Mouse (Mus musculus): ENCODE measurements around the gene L3mbtl1. TPM values are rescaled to one million over a fixed set of nuclear protein-coding genes. Genes with fewer than 3 reads are reported as not detected.

The L3mbtl1 gene
- polyA plus RNA-seq, 1 experiment from 2014 or later = 0.09 TPM

GRCm38 (mm10) chr2:162932706-162933105 is 10.6 kb upstream of the L3mbtl1 start:
- Histone ChIP-seq H3K9ac (ENCODE audit: low read length) (peak overlapping the region; percentile 100), H3K27me3 (ENCODE audit: control insufficient read depth, insufficient read depth, low read depth, low read length) (no peaks in the 10 kb centered on the region; the same call in 1 of the 2 replicates), H3K9me3 (ENCODE audit: control insufficient read depth, low read length) (no peaks in the 10 kb centered on the region), H3K36me3 (ENCODE audit: control insufficient read depth, insufficient read depth, low read length) (peaks cover 29% of the 10 kb centered on the region), H3K4me1 (replicated peaks; ENCODE audit: control insufficient read depth, insufficient read depth, low read length) (peaks cover 16% of the 10 kb centered on the region), H3K4me3 (ENCODE audit: low read length) (peak overlapping the region; percentile 98), H3K27ac (ENCODE audit: low read length) (no peak overlapping the region), H3K4me2 (ENCODE audit: low read depth, low read length) (peak overlapping the region; percentile 63)
- ATAC-seq (ENCODE audit: low read depth) = no peak
- 41% methylated on average over 4 of the region's 4 CpGs for WGBS

- H3K9ac ChIP-seq (ENCODE audit: low read length) = no peak overlapping the region
- H3K36me3 ChIP-seq (ENCODE audit: control insufficient read depth, insufficient read depth, low read length) = peaks cover 43% of the 10 kb centered on the region
- no peak overlapping the region for H3K4me3 ChIP-seq (ENCODE audit: low read length)
- no peak overlapping the region for H3K4me2 ChIP-seq (ENCODE audit: low read depth, low read length)
- ATAC-seq (ENCODE audit: low read depth) = no peak
- H3K9me3 ChIP-seq (ENCODE audit: control insufficient read depth, low read length) = no peaks in the 10 kb centered on the region
- H3K4me1 ChIP-seq (replicated peaks; ENCODE audit: control insufficient read depth, insufficient read depth, low read length) = peaks cover 16% of the 10 kb centered on the region
- H3K27me3 ChIP-seq (ENCODE audit: control insufficient read depth, insufficient read depth, low read depth, low read length) = no peaks in the 10 kb centered on the region; the same call in 1 of the 2 replicates
- H3K27ac ChIP-seq (ENCODE audit: low read length) = no peak overlapping the region
- WGBS = 90% methylated on average over 19 of the region's 19 CpGs
Measured at GRCm38 (mm10) chr2:162934421-162934820, 8.9 kb upstream of the L3mbtl1 start.

GRCm38 (mm10) chr2:162935700-162936099 is 7.6 kb upstream of the L3mbtl1 start:
- H3K4me1 ChIP-seq (replicated peaks; ENCODE audit: control insufficient read depth, insufficient read depth, low read length) = peaks cover 10% of the 10 kb centered on the region
- no peak overlapping the region for H3K4me3 ChIP-seq (ENCODE audit: low read length)
- no peaks in the 10 kb centered on the region for H3K27me3 ChIP-seq (ENCODE audit: control insufficient read depth, insufficient read depth, low read depth, low read length)
- 93% methylated on average over 3 of the region's 3 CpGs for WGBS
- H3K27ac ChIP-seq (ENCODE audit: low read length) = no peak overlapping the region
- H3K4me2 ChIP-seq (ENCODE audit: low read depth, low read length) = no peak overlapping the region
- H3K36me3 ChIP-seq (ENCODE audit: control insufficient read depth, insufficient read depth, low read length) = peaks cover 48% of the 10 kb centered on the region
- no peaks in the 10 kb centered on the region for H3K9me3 ChIP-seq (ENCODE audit: control insufficient read depth, low read length)
- no peak for ATAC-seq (ENCODE audit: low read depth)
- H3K9ac ChIP-seq (ENCODE audit: low read length) = no peak overlapping the region

- Histone ChIP-seq H3K27me3 (ENCODE audit: control insufficient read depth, insufficient read depth, low read depth, low read length) (peaks cover 9% of the 10 kb centered on the region), H3K9ac (ENCODE audit: low read length) (no peak overlapping the region), H3K4me2 (ENCODE audit: low read depth, low read length) (no peak overlapping the region), H3K4me1 (replicated peaks; ENCODE audit: control insufficient read depth, insufficient read depth, low read length) (peaks cover 5% of the 10 kb centered on the region; the same call in 1 of the 2 replicates), H3K27ac (ENCODE audit: low read length) (no peak overlapping the region), H3K9me3 (ENCODE audit: control insufficient read depth, low read length) (no peaks in the 10 kb centered on the region), H3K4me3 (ENCODE audit: low read length) (no peak overlapping the region), H3K36me3 (ENCODE audit: control insufficient read depth, insufficient read depth, low read length) (peaks cover 35% of the 10 kb centered on the region)
- no peak for ATAC-seq (ENCODE audit: low read depth)
- 69% methylated on average over 1 of the region's 1 CpGs for WGBS
Measured at GRCm38 (mm10) chr2:162939562-162939961, 3.7 kb upstream of the L3mbtl1 start.

GRCm38 (mm10) chr2:162943931-162944330 is 659 bp downstream of the L3mbtl1 start:
- H3K36me3 ChIP-seq (ENCODE audit: control insufficient read depth, insufficient read depth, low read length) = peaks cover 10% of the 10 kb centered on the region
- no peak for ATAC-seq (ENCODE audit: low read depth)
- H3K9me3 ChIP-seq (ENCODE audit: control insufficient read depth, low read length) = no peaks in the 10 kb centered on the region
- peaks cover 5% of the 10 kb centered on the region; the same call in 1 of the 2 replicates for H3K4me1 ChIP-seq (replicated peaks; ENCODE audit: control insufficient read depth, insufficient read depth, low read length)
- H3K4me3 ChIP-seq (ENCODE audit: low read length) = peak overlapping the region; percentile 58; the same call in 1 of the 2 replicates
- WGBS = 6% methylated on average over 11 of the region's 11 CpGs
- peak overlapping the region; percentile 99 for H3K4me2 ChIP-seq (ENCODE audit: low read depth, low read length)
- no peak overlapping the region for H3K27ac ChIP-seq (ENCODE audit: low read length)
- no peak overlapping the region for H3K9ac ChIP-seq (ENCODE audit: low read length)
- peaks cover 9% of the 10 kb centered on the region for H3K27me3 ChIP-seq (ENCODE audit: control insufficient read depth, insufficient read depth, low read depth, low read length)

GRCm38 (mm10) chr2:162946964-162947363 is 3.7 kb downstream of the L3mbtl1 start:
- H3K27ac ChIP-seq (ENCODE audit: low read length) = no peak overlapping the region
- WGBS = 82% methylated on average over 5 of the region's 5 CpGs
- no peak for ATAC-seq (ENCODE audit: low read depth)
- H3K9me3 ChIP-seq (ENCODE audit: control insufficient read depth, low read length) = no peaks in the 10 kb centered on the region
- H3K36me3 ChIP-seq (ENCODE audit: control insufficient read depth, insufficient read depth, low read length) = no peaks in the 10 kb centered on the region
- no peak overlapping the region for H3K4me2 ChIP-seq (ENCODE audit: low read depth, low read length)
- H3K4me3 ChIP-seq (ENCODE audit: low read length) = no peak overlapping the region
- H3K9ac ChIP-seq (ENCODE audit: low read length) = no peak overlapping the region
- H3K4me1 ChIP-seq (replicated peaks; ENCODE audit: control insufficient read depth, insufficient read depth, low read length) = peaks cover 5% of the 10 kb centered on the region; the same call in 1 of the 2 replicates
- H3K27me3 ChIP-seq (ENCODE audit: control insufficient read depth, insufficient read depth, low read depth, low read length) = peaks cover 9% of the 10 kb centered on the region

- Histone ChIP-seq H3K27me3 (ENCODE audit: control insufficient read depth, insufficient read depth, low read depth, low read length) (peaks cover 9% of the 10 kb centered on the region), H3K4me3 (ENCODE audit: low read length) (peak overlapping the region; percentile 15; the same call in 1 of the 2 replicates), H3K27ac (ENCODE audit: low read length) (no peak overlapping the region), H3K36me3 (ENCODE audit: control insufficient read depth, insufficient read depth, low read length) (no peaks in the 10 kb centered on the region), H3K4me2 (ENCODE audit: low read depth, low read length) (peak overlapping the region; percentile 40), H3K9me3 (ENCODE audit: control insufficient read depth, low read length) (no peaks in the 10 kb centered on the region), H3K9ac (ENCODE audit: low read length) (no peak overlapping the region), H3K4me1 (replicated peaks; ENCODE audit: control insufficient read depth, insufficient read depth, low read length) (peaks cover 5% of the 10 kb centered on the region; the same call in 1 of the 2 replicates)
- ATAC-seq (ENCODE audit: low read depth) = peak; percentile 34
- 38% methylated on average over 15 of the region's 15 CpGs for WGBS
Measured at GRCm38 (mm10) chr2:162947736-162948135, 4.5 kb downstream of the L3mbtl1 start.

GRCm38 (mm10) chr2:162948221-162948620 is 4.9 kb downstream of the L3mbtl1 start:
- H3K4me2 ChIP-seq (ENCODE audit: low read depth, low read length) = peak overlapping the region; percentile 40
- H3K4me3 ChIP-seq (ENCODE audit: low read length) = peak overlapping the region; percentile 15; the same call in 1 of the 2 replicates
- H3K36me3 ChIP-seq (ENCODE audit: control insufficient read depth, insufficient read depth, low read length) = no peaks in the 10 kb centered on the region
- H3K27me3 ChIP-seq (ENCODE audit: control insufficient read depth, insufficient read depth, low read depth, low read length) = peaks cover 8% of the 10 kb centered on the region
- no peak overlapping the region for H3K9ac ChIP-seq (ENCODE audit: low read length)
- WGBS = 65% methylated on average over 14 of the region's 14 CpGs
- ATAC-seq (ENCODE audit: low read depth) = peak; percentile 40; the same call in 1 of the 2 replicates
- no peaks in the 10 kb centered on the region for H3K9me3 ChIP-seq (ENCODE audit: control insufficient read depth, low read length)
- H3K4me1 ChIP-seq (replicated peaks; ENCODE audit: control insufficient read depth, insufficient read depth, low read length) = peaks cover 3% of the 10 kb centered on the region; the same call in 1 of the 2 replicates
- no peak overlapping the region for H3K27ac ChIP-seq (ENCODE audit: low read length)

GRCm38 (mm10) chr2:162950776-162951175 is 7.5 kb downstream of the L3mbtl1 start:
- Histone ChIP-seq H3K27ac (ENCODE audit: low read length) (no peak overlapping the region), H3K4me3 (ENCODE audit: low read length) (no peak overlapping the region), H3K27me3 (ENCODE audit: control insufficient read depth, insufficient read depth, low read depth, low read length) (no peaks in the 10 kb centered on the region), H3K9me3 (ENCODE audit: control insufficient read depth, low read length) (no peaks in the 10 kb centered on the region), H3K4me1 (replicated peaks; ENCODE audit: control insufficient read depth, insufficient read depth, low read length) (no peaks in the 10 kb centered on the region), H3K9ac (ENCODE audit: low read length) (no peak overlapping the region), H3K4me2 (ENCODE audit: low read depth, low read length) (no peak overlapping the region), H3K36me3 (ENCODE audit: control insufficient read depth, insufficient read depth, low read length) (no peaks in the 10 kb centered on the region)
- ATAC-seq (ENCODE audit: low read depth) = no peak
- 70% methylated on average over 2 of the region's 2 CpGs for WGBS
